Mouse (Mus musculus): ENCODE data around the gene Mphosph6. TPM values are rescaled to one million over a fixed set of nuclear protein-coding genes. Genes with fewer than 3 reads are reported as not detected.

The Mphosph6 gene
- total RNA-seq, 2 experiments from 2014 or later, result 6.8 to 9.4 TPM

DNA sequence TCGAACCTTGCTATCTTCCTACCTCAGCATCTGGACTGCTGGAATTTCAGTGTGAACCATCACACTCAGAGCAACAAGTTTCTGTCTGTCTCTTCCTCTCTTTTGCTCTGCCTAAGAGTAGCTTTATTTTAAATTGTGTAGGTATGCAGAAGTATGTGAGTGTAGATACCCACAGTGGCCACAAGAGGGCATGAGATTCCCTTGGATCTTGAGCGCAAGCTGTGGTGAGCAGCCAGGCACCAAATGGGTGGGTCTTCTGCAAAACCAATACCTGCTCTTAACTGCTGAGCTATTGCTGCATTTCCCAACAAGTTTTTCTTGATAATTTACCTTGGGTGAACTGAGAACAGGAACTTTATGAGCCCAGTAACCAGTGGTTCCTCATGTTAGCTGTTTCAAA is 29.6 kb downstream of the Mphosph6 start:
- intact Hi-C loops (cut with DNase I), result loop anchor here (2.0 to 5.0 kb wide), 2 partner anchors 93 to 465 kb away; no protein-coding TSS in a partner anchor
- DNase-seq, result peak in 1 of 2 experiments; percentile 15

DNA sequence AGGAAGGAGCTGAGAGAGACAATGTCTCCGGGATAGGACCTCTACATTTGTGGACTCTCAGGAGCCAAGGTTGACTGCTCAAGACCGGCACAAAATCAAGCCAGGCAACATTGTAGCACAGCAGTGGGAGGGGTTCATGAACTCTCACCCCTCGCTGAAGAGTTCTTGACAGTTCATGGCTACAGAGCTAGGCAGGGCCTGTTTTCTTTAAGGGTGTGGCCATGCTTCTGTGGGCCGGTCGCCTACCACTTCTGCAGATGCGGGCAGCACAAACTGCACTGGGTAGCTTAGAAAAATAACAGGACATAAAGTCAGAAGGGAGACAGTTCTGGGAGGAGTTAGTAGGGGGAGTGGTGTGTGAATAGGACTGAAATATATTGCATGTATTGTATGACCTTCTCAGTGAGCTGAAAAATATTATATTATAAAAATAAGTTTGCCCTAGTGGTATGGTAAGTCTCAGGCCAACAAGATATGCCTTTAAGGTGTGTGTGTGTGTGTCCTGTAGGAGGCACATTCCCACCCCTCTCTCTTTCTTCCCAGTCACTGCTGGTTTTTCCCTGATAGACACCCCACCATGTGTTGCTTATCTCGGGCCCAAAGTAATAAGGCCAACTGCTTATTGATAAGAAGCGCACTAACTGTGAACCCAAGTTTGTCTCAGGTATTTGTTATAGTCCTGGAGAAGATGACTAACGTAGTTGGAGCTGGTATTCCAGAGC is 30.5 kb downstream of the Mphosph6 start:
- no peak for DNase-seq
- intact Hi-C loops (cut with DNase I), result loop anchor here (5.0 kb wide), 1 partner anchor 466 kb away; no protein-coding TSS in a partner anchor

DNA sequence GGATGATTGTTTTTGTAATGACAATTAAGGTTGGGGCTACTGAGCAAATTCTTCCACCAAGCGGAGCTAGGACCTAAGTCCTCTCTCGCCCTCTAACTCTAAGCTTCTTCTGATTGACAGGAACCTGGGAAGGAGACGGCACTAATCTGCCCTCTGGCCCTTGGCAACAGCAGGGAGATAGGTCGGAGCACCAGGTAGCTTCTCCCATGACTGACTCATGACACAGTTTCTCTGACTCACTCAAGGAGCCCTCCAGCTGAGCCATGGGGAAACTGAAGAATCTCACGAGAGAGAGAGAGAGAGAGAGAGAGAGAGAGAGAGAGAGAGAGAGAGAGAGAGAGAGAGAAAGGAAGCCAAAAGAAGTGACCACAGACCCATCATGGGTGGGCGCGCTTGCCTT is 32.8 kb downstream of the Mphosph6 start:
- intact Hi-C loops (cut with DNase I), result no loop called here
- DNase-seq, result no peak

DNA sequence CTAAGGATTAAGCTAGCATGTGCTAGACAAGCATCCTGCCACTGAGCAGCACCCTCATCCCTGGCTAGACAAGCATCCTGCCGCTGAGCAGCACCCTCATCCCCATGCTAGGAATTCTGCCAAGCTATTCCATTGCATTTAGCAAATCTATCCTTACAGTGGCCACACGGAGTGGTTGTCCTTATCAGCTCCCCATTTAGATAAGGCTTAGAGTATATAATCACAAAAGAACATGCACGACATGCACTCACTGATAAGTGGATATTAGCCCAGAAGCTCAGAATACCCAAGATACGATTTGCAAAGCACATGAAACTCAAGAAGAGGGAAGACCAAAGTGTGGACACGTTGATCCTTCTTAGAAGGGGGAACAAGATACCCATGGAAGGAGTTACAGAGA is 35.8 kb downstream of the Mphosph6 start:
- intact Hi-C loops (cut with DNase I), result no loop called here
- DNase-seq, result no peak

DNA sequence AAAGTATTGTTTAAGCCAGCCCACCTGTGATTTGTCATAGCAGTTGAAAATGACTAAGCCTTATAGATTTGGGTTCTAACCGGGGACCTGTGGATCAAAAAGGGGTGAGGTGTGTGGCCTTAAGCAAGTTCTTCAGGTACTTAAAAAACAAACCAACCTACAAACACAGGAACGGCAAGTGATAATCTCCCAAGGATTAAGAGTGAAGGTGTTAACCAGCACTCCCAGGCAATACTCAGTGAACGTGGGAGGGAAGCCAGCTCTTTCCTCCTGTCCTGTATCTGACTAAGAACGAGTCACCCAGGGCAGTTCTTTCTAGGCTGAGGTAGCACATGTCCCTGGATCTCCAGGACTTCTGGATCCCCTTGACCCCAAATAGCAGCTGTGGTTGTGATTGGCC is 37.1 kb downstream of the Mphosph6 start:
- no peak for DNase-seq
- intact Hi-C loops (cut with DNase I), result no loop called here

DNA sequence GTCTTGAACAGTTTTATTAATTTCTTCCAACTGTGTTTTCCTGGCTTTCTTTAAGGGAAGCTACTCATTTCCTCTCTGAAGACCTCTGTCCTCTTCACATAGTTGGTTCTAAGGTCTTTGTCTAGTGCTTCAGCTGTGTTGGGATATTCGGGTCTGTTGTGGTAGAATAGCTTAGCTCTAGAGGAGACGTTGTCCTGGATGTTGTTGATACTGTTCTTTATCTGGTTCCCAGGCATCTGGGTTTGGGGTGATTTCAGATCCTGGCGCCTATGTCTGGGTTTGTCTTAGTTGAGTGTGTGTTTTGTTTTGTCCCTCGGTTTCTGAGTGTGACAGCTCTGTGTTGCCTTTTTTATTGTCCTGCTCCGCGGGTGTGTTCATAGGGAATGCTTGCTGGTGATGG is 39.0 kb downstream of the Mphosph6 start:
- DNase-seq, result no peak
- intact Hi-C loops (cut with DNase I), result no loop called here

DNA sequence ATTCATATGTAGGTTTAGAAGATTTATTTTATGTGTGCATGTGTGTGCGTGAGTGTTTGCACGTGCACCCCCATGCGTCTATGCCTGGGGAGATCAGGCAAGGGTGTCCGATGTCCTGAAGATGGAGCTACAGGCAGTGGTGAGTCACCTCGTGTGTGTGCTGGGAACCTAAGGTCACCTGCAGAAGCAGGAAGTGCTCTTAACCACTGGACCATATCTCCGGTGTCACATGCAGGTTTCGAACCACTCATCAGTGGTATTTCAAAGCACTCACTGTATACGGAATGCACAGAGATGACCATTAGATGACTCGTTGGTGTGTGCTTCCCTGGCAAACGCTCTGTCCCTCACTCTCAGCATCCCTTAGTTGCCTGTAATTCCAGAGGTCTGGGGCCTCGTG is 43.8 kb downstream of the Mphosph6 start:
- no peak for DNase-seq
- intact Hi-C loops (cut with DNase I), result no loop called here

DNA sequence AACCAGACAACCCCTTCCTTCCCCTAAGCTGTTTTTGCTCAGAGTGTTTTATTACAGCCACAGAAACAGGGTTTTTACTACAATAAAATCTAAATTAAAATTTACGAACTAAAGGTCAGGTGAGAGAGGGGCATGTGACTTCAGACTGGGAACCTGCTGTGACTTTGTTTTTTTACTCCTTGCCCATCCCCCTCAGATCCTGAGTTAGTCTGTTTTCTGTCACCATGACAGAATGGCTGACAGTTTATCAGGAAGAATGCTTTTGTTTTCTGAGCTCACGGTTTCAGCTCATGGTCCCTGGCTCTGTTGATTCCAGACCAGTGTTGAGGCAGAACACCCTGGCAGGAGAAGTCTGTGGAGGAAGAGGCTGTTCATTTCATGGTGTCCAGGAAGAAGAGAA is 52.3 kb downstream of the Mphosph6 start:
- intact Hi-C loops (cut with DNase I), result no loop called here
- DNase-seq, result no peak

DNA sequence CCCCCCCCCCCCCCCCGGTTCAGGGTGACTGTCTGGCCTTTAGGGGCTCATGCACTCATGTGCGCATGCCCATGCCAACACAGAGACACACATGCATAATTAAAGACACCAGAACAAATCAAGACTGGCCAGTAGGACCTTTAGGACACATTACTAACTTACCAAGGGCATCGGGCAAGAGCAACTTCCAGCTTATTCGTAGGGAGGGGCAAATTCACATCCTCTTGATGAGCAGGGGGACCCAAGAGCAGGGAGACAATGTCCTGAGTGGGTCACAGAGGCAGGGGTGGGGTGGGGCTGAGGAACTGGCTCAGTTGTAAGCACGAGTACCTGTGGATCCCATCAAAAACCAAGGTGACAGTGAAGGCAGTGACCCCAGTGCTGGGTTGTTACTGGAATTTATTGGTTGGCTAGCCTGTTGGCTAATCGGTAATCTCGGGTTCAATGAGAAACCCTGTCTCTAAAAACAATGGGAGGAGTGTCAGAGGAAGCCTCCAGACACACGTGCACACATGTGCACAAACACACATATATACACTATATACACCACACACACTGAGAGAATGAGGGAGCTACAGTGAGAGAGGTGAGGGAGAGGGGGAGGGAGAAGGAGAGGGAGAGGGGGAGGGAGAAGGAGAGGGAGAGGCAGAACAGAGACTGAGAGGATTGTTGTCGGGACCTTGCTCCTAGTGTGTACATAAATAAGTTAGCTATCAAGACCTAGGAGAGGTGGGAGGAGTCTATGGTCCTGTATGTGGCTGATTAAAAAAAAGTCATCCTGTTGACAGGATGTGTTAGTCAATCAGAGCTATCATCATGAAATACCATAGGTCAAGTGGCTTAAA is 53.6 kb downstream of the Mphosph6 start:
- DNase-seq, result no peak

DNA sequence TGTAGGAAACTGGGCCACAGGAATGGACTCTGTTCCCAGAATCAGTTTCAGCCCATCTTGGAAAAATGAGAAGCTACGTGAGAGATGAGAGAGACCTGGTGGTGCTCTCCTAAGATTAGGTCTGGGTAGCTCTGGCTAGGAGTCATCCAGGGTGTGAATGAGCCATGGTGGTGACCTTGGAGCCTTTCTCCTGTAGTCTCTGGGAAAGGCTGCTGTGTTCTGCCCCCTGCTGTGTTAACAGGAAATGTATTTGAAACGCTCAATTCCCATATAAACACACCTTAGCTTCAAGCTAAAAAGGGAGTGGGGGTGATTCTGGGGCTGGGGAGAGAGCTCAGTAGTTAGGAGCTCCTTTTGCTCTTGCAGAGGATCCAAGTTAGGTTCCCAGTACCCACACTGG is 54.3 kb downstream of the Mphosph6 start:
- intact Hi-C loops (cut with DNase I), result no loop called here

More for the DNA sequence above, 53.6 kb downstream of the Mphosph6 start:
- intact Hi-C loops (cut with DNase I), result no loop called here

DNA sequence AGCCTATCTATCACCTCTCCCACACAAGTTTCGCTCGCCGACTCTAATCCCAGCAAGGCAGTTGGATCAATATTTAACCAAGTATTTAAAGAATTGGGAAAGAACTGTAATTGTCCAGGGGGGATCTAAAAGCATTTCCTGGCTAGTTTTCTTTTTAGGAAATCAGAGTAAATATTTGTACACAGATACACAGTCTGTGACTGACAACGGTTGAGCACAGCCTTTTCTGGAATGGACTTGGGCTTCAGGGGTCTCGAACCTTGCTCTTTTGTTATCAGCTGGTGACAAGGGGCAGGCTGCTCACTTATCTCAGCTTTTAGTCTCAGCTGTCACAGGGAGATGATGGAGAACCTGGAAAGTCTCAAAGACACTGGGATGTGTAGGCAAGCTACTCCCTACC is 55.1 kb downstream of the Mphosph6 start:
- intact Hi-C loops (cut with DNase I), result no loop called here
- no peak for DNase-seq

More for the DNA sequence above, 54.3 kb downstream of the Mphosph6 start:
- DNase-seq, result no peak

DNA sequence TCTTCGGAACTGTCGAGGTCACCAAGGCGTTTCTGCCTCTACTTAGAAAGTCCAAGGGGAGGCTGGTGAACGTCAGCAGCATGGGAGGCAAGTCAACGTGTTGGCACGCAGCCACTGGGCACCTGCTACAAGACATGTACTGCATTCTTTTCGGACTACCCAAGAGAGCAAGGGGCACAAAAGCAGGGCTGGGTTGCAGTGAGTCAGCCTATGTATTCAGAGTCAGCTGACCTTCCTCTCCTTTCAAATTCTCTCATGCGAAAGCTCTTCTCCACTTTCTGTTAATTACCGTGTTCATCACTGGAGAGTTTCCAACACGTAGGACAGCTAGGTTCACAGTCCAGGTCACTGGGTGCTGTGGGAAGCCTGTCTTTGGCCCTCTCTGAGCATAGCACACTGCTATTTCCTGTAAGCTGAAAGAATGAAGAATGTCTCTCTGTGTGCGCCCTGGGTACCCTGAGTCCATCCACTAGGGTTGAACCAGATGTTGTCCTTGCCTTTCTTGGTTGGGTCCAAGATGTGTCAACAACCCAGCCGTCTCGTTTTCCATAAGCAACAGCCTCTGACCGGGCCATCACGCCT is 59.2 kb downstream of the Mphosph6 start:
- DNase-seq, result no peak
- intact Hi-C loops (cut with DNase I), result no loop called here

Other genes with a start within 250 kb of the Mphosph6 start
- gene Sdr42e1, start 128.3 kb downstream of the Mphosph6 start, total RNA-seq (2021), result 1 to 10 TPM; 2.2 to 2.4 TPM
- not detected for gene Hsd17b2, start 100.0 kb downstream of the Mphosph6 start, total RNA-seq (2021)

Measured in heart, postnatal 36 days (tissue).